Mouse (Mus musculus) heart, embryonic 10.5 days (tissue): ENCODE measurements around the gene Eif3c. TPM values are rescaled to one million over a fixed set of nuclear protein-coding genes. Genes with fewer than 3 reads are reported as not detected.

Experiments
- DNase-seq: peaks from one replicate; pipeline ENCODE4 v3.0.0-alpha.2; 2017; ENCODE audit warnings: low spot score
- H3K27ac ChIP-seq: fragments of 300-500 bp; sonication (generic); 2 replicates; pipeline ENCODE4 v1.5.1; 2016; ENCODE audit warnings: mild to moderate bottlenecking
- H3K27me3 ChIP-seq: fragments of 300-500 bp; sonication (generic); 2 replicates; pipeline ENCODE4 v1.6.1; 2016; ENCODE audit warnings: mild to moderate bottlenecking; ENCODE audit not compliant: poor library complexity, insufficient read depth, severe bottlenecking
- H3K36me3 ChIP-seq: fragments of 300-500 bp; sonication (generic); 2 replicates; pipeline ENCODE4 v1.6.1; 2016; ENCODE audit warnings: mild to moderate bottlenecking, moderate library complexity
- H3K4me1 ChIP-seq: fragments of 300-500 bp; sonication (generic); 2 replicates; pipeline ENCODE4 v1.6.1; 2016; ENCODE audit warnings: mild to moderate bottlenecking
- H3K4me3 ChIP-seq: fragments of 300-500 bp; sonication (generic); 2 replicates; pipeline ENCODE4 v1.5.1; 2016; ENCODE audit warnings: mild to moderate bottlenecking, moderate library complexity
- H3K9me3 ChIP-seq: fragments of 300-500 bp; sonication (generic); 2 replicates; pipeline ENCODE4 v1.6.1; 2016; ENCODE audit warnings: mild to moderate bottlenecking, moderate library complexity
- WGBS: fragments of 180-500 bp; shearing (Covaris S2); methylation state at CpG from one replicate; pipeline ENCODE4 v1.1.7; 2016; 5-methylcytosine and 5-hydroxymethylcytosine counted together
- polyA plus RNA-seq: library from polyadenylated mRNA; unstranded; fragments of >200 nt; fragmentation: Nextera tagmentation; extraction: Ambion mirVana; gene quantifications from 2 replicates; pipeline ENCODE4 v1.2.1, GENCODE M21; 2016

Gene Eif3c
- 155 and 179 TPM in 2 replicates for polyA plus RNA-seq

DNA sequence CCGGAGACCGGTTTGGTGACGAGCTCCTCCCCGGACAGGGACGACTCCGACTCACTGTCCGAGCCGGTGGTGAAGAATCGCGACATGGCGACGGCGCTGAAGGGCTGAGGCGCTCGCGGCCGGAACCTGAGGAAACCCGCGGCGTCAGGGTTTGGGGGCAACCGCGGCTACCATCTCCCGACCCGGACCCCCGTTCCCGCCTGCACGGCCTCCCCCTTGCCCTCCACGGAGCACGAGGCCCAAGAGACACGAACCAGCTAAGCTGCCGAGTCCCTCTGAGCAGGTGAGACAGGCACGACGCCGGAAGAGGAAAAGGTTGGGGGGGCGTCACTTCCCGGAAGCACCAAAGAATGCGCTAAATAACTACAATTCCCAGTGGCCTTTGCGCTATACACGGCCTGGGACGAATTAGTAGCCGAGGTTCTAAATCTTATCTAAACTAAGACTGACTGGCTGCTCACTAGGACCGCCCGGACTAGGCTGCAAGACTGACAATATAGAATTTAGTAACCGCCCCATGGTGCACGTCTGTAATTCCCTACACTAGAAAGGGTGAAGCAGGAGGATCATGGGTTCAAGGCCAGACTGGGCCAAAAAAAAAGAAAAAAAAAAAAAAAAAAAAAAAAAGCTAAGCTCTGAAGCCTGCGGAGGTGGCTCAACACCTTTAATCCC is at the start of gene Eif3c:
TSS of gene Eif3c (minus strand) at position 318 of the 672 bp plus-strand sequence.
- Histone ChIP-seq H3K4me1 (no peaks in the 10 kb centered on the region), H3K9me3 (no peaks in the 10 kb centered on the region), H3K4me3 (peak within 1 kb of the TSS; percentile 89), H3K36me3 (peaks cover 35% of the 10 kb centered on the region), H3K27me3 (no peaks in the 10 kb centered on the region), H3K27ac (peak within 1 kb of the TSS; percentile 89)
- under 1% methylated on average over 46 of the region's 46 CpGs for WGBS
- peak; percentile 95 for DNase-seq

DNA sequence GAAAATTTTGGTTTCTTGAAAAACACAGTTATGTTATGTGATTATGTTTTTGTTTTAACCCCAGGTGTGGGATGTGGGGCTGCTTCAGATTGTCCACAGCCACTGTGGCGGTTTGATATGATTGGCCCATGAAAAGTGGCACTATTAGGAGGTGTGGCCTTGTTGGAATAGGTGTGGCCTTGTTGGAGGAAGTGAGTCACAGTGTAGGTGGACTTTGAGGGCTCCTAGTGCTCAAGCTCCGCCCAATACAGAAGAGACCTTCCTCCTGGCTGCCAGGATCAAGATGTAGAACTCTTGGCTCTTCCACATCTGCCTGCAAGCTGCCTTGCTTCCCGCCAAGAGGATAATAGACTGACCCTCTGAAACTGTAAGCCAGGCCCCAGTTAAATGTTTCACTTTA is 46.5 kb upstream of the Eif3c start:
- Histone ChIP-seq H3K9me3 (no peaks in the 10 kb centered on the region), H3K4me1 (no peaks in the 10 kb centered on the region), H3K27me3 (no peaks in the 10 kb centered on the region), H3K27ac (no peak overlapping the region), H3K36me3 (no peaks in the 10 kb centered on the region), H3K4me3 (no peak overlapping the region)
- 66% methylated on average over 3 of the region's 3 CpGs for WGBS
- no peak for DNase-seq

DNA sequence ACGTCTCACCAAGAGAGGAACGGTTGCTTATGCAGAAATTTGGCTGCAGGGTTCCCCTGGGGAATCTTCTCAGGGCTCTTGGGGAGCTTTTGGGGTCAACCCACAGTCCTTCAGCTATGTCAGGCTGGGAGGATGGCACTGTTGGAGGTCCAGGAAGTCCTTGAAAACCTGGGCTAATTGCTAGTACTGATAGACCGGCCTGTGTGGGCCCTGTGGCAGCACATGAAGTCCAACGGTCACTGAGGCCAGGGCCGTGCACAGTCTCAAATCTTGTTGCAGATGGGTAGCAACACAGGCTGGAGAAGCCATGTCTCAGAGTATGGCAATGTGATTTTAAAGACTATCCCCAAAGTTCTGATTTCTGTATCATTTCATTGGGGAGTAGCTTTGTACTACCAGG is 41.6 kb upstream of the Eif3c start:
- H3K27ac ChIP-seq = no peak overlapping the region
- no peaks in the 10 kb centered on the region for H3K9me3 ChIP-seq
- H3K36me3 ChIP-seq = no peaks in the 10 kb centered on the region
- 82% methylated on average over 5 of the region's 5 CpGs for WGBS
- H3K27me3 ChIP-seq = 0 out of 2 replicates have a peak, but pooled peaks cover 3% of the 10 kb centered on the region
- H3K4me1 ChIP-seq = no peaks in the 10 kb centered on the region
- DNase-seq = no peak
- H3K4me3 ChIP-seq = no peak overlapping the region

DNA sequence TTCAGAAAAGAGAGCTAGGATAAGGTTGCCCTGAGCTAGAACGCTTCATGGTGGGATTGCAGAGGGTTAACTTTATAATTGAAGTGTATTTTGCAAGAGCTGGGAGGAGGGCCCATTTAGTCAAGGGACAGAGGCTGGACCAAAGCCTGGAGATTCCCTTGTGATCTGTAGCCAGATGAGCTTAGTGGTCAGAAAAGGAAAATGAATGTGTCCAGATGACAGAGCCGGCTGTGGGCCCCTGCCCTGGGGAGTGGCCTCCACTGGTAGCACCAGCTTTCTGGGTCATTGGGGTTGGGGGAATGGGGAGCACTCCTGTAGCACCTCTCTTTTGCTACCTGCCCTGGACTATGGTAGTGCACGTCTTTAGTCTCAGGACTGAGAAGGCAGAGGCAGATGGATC is 40.9 kb upstream of the Eif3c start:
- no peaks in the 10 kb centered on the region for H3K9me3 ChIP-seq
- H3K27ac ChIP-seq = no peak overlapping the region
- H3K4me1 ChIP-seq = no peaks in the 10 kb centered on the region
- no peak overlapping the region for H3K4me3 ChIP-seq
- no peak for DNase-seq
- no peaks in the 10 kb centered on the region for H3K36me3 ChIP-seq
- H3K27me3 ChIP-seq = 0 out of 2 replicates have a peak, but pooled peaks cover 3% of the 10 kb centered on the region
- 66% methylated on average over 3 of the region's 3 CpGs for WGBS

DNA sequence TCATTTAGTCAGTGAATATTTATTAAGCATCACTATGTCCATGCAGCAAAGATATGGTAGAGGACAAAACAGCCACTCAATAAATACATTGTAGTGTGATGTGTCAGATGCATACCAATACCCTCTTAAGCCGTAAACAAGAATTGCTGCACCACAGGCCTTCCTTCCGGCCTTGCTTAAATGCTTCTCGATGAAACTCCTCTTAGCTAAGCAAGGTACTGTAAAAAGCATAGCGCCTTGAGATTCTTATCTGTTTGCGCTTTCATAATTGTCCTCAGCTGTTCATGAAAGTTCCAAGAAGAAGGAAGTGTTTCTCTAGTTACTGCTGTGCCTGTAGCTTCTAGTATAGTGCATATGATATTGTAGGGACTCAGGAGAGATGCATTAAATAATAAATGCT is 40.4 kb upstream of the Eif3c start:
- no peaks in the 10 kb centered on the region for H3K9me3 ChIP-seq
- 83% methylated on average over 5 of the region's 5 CpGs for WGBS
- no peak overlapping the region for H3K27ac ChIP-seq
- no peaks in the 10 kb centered on the region for H3K36me3 ChIP-seq
- H3K4me1 ChIP-seq = no peaks in the 10 kb centered on the region
- H3K27me3 ChIP-seq = 0 out of 2 replicates have a peak, but pooled peaks cover 3% of the 10 kb centered on the region
- DNase-seq = no peak
- H3K4me3 ChIP-seq = no peak overlapping the region

DNA sequence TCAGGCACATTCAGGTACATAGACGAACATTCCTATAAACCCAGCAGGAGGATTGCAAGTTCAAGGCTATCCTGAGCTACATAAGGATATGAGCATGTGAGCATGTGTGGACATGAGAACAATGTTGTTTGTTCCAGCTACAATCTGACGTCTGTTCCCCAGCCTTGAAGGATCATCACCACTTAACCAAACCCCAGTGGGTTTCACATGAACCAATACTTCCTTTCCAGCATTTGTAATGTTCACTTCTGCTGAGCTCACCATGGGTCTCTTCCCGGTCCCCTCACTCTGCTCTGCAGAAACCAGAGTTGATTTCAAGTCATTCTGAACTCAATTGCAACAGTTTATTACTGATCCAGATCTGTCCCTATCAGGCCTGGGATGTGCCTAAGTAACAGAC is 36.4 kb upstream of the Eif3c start:
- H3K4me3 ChIP-seq = no peak overlapping the region
- H3K36me3 ChIP-seq = no peaks in the 10 kb centered on the region
- H3K27me3 ChIP-seq = 0 out of 2 replicates have a peak, but pooled peaks cover 3% of the 10 kb centered on the region
- DNase-seq = no peak
- no peaks in the 10 kb centered on the region for H3K4me1 ChIP-seq
- WGBS = 78% methylated on average over 3 of the region's 3 CpGs
- no peak overlapping the region for H3K27ac ChIP-seq
- no peaks in the 10 kb centered on the region for H3K9me3 ChIP-seq

DNA sequence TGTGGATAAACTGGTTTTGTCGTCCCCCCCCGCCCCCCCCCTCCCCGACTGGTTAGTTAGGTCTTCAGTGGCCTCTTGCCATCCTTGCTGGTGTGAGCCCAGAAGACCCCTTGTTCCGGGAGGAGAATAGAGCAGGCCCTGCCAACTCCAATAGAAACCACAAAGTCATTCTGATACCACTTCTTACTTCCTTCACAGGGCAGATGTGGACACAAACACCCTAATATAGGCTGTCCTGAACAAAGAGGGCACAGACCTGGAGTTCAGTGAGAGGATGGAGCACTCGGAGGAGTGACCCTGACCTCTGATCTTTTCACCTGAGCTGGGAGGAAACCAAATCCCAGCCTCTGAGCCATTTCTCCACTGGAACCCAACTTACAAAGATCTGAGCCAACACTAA is 35.7 kb upstream of the Eif3c start:
- 43% methylated on average over 5 of the region's 5 CpGs for WGBS
- Histone ChIP-seq H3K36me3 (no peaks in the 10 kb centered on the region), H3K27me3 (0 out of 2 replicates have a peak, but pooled peaks cover 3% of the 10 kb centered on the region), H3K9me3 (no peaks in the 10 kb centered on the region), H3K4me1 (no peaks in the 10 kb centered on the region), H3K27ac (no peak overlapping the region), H3K4me3 (no peak overlapping the region)
- DNase-seq = no peak

DNA sequence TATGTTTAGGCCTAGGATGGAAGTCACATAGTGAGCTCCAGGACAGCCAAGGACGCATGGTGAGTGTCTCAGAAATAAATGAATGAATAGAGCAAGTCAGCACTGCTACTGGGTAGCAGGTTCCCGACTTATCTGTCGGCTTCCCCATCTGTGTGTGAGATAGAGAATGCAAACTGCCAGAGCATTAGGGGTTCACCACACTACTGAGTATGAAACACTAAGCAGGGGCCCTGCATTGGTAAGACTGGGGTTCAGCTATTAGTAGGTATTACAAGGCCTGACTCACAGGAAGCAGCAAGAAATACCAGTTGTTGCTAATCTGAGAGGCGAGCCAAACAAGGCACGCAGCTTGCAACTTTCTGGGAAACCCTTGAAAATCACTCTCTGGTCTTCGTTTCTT is 32.7 kb upstream of the Eif3c start:
- no peak for DNase-seq
- Histone ChIP-seq H3K27me3 (peaks cover 18% of the 10 kb centered on the region), H3K4me1 (no peaks in the 10 kb centered on the region), H3K36me3 (no peaks in the 10 kb centered on the region), H3K4me3 (no peak overlapping the region), H3K27ac (no peak overlapping the region), H3K9me3 (no peaks in the 10 kb centered on the region)
- WGBS = 68% methylated on average over 6 of the region's 6 CpGs

DNA sequence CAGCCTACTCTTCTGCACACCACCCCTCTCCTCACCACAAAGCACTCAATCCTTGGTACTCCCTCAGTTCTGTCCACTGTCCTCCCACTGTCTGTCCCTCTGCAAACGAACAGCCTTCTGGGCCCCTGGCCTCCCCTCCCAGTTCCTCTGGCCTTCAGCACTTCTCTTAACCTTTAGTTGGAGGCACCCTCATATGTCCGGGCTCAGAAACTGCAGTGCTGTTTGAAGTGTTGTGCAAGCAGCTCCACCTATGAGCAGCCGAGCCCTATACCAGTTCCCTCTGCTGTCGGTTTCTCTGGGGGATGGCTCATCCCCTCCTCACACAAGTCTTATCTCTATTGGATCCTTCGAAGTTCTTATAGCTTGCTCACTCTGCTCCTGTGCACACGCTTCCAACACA is 30.2 kb upstream of the Eif3c start:
- no peaks in the 10 kb centered on the region for H3K36me3 ChIP-seq
- no peak overlapping the region for H3K4me3 ChIP-seq
- DNase-seq = no peak
- H3K27me3 ChIP-seq = peaks cover 32% of the 10 kb centered on the region
- H3K27ac ChIP-seq = no peak overlapping the region
- H3K9me3 ChIP-seq = no peaks in the 10 kb centered on the region
- H3K4me1 ChIP-seq = no peaks in the 10 kb centered on the region
- 58% methylated on average over 6 of the region's 6 CpGs for WGBS

DNA sequence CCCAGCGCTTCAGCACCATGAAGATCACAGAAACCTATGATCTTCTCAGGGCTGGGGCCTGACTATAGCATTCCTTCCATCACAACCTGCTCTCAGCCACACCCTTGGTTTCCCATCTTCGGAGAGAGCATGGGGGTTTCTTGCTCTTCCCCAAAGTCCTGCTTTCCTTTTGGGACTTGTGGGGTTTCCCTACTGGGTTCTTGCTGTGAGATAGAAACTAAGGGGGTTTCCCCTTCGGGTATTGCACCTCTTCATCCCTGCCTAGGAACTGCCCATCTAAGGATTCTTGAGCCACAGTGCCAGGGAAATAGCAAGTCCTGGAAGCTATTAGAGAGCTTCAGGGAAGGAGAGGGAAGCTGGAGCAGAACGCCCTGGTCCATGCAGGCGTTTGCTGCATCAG is 29.7 kb upstream of the Eif3c start:
- no peak overlapping the region for H3K27ac ChIP-seq
- no peaks in the 10 kb centered on the region for H3K4me1 ChIP-seq
- H3K4me3 ChIP-seq = no peak overlapping the region
- no peak for DNase-seq
- H3K9me3 ChIP-seq = no peaks in the 10 kb centered on the region
- peaks cover 32% of the 10 kb centered on the region for H3K27me3 ChIP-seq
- WGBS = 75% methylated on average over 5 of the region's 5 CpGs
- H3K36me3 ChIP-seq = no peaks in the 10 kb centered on the region

DNA sequence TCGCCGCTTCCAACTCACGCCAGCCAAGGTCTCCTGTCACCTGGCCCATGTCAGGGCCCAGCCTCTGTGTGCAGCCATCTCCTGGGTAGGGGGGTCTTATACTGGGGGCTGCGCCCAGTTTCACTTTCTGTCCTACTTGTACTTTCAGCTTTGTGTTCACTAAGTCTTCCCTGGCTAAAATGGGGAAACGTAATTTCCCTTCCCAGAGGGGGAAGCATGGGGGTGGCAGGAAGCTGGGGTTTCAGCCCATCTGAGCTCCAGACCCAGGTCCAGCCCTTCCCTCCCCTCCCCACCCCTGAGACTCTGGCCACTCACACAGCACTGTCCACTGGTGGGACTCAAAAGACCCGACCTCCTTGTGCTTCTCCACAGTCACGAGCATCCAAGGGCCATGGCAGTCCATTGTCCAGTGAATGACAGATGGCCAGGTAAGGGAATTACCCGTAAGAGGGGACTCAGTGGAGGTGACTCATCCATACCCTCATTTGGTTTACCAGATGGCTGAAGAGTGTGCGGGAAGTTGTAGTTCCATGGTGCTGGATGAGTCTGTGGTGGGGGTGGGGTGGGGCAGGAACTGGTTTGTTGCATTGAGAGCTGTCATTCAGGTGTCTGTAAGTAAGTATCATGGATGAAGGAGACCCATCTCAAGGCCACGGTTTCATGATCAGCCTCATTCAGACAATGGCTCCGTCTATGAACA is 28.8 kb upstream of the Eif3c start, which contains the start of gene Il27:
TSS of gene Il27 (minus strand) at position 80 of the 700 bp plus-strand sequence.
- H3K9me3 ChIP-seq = no peaks in the 10 kb centered on the region
- H3K4me3 ChIP-seq = no peak within 1 kb of the TSS
- H3K27me3 ChIP-seq = peaks cover 32% of the 10 kb centered on the region
- no peak within 1 kb of the TSS for H3K27ac ChIP-seq
- H3K36me3 ChIP-seq = no peaks in the 10 kb centered on the region
- WGBS = 76% methylated on average over 11 of the region's 11 CpGs
- no peaks in the 10 kb centered on the region for H3K4me1 ChIP-seq
- no peak for DNase-seq

DNA sequence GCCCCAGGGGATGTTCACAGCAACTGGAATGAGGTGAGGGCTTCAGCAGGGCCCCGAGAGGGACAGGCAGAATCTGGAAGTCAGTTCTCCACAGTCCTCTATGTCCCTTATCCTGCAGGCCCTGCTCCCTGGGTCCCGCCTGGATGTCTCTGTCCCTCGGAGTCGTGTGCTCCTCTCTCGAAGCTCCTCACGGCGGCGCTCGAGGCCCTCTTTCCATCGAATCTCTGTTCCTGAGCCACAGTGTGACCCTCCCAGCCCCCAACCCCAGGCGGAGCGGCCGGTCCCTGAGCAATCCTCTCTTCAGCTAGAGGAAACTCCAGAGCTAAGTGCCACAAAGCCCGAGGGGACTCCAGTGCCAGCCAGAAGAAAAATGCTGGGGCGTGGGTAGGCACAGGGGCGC is 21.6 kb upstream of the Eif3c start:
- H3K4me3 ChIP-seq = peak overlapping the region; percentile 40
- WGBS = 4% methylated on average over 16 of the region's 16 CpGs
- peak; percentile 84 for DNase-seq
- peaks cover 53% of the 10 kb centered on the region for H3K27me3 ChIP-seq
- H3K36me3 ChIP-seq = no peaks in the 10 kb centered on the region
- H3K27ac ChIP-seq = peak overlapping the region; percentile 67
- H3K4me1 ChIP-seq = peaks cover 21% of the 10 kb centered on the region
- no peaks in the 10 kb centered on the region for H3K9me3 ChIP-seq

DNA sequence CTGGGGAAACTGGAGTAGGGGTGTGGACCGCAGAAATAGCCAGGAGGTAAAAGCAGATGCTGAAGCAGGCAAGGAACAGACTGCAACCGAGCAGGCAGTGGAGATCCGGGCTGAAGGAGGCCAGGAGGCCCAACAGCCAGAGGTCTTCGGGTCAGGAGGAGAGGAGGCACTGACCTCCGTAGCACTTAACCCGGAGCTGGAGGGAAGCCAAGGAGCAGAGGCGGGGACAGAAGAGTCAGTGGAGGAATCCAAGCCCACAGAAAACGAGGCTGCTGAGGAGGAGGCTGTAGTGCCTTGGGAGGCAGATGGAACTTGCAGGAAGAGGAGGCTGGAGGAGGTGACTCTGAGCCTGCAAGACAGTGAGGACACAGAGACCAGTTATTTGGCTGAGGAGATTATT is 20.6 kb upstream of the Eif3c start:
- peaks cover 24% of the 10 kb centered on the region for H3K4me1 ChIP-seq
- DNase-seq = no peak

More for the DNA sequence above, 20.6 kb upstream of the Eif3c start:
- no peaks in the 10 kb centered on the region for H3K9me3 ChIP-seq
- H3K36me3 ChIP-seq = no peaks in the 10 kb centered on the region
- 61% methylated on average over 8 of the region's 8 CpGs for WGBS
- peaks cover 48% of the 10 kb centered on the region for H3K27me3 ChIP-seq
- H3K4me3 ChIP-seq = no peak overlapping the region
- H3K27ac ChIP-seq = no peak overlapping the region
